In the genomic region with DNA sequence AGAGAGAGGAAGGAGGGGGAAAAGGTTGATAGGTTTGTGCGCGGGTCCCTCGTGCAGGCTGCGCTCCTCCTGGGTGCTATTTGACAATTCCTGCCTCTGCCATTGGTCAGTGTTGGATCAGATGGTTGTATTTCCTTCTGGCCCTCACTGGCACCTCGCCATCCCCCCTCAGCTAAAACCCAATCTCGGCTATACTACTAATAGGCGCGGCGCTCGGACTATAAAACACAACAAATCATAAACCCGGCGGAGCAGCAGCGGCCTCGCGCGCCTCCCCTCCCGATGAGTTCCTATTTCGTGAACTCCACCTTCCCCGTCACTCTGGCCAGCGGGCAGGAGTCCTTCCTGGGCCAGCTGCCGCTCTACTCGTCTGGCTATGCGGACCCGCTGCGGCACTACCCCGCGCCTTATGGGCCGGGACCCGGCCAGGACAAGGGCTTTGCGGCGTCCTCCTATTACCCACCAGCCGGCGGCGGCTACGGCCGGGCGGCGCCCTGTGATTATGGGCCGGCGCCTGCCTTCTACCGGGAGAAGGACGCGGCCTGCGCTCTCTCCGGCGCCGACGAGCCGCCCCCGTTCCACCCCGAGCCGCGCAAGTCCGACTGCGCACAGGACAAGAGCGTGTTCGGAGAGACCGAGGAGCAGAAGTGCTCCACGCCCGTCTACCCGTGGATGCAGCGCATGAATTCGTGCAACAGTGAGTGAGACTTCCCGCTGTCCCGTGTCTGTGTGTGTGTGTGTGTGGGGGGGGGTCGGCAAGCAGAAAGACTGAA, we compare ENCODE assay signal across 8 mouse cellular contexts. TPM values are rescaled to one million over a fixed set of nuclear protein-coding genes. Genes with fewer than 3 reads are reported as not detected.
DNase-seq lines count a peak whose midpoint lies in the region; ATAC-seq lines count a peak whose summit lies in the region.

No protein-coding gene starts in this region.

- no peak for DNase-seq in heart, postnatal 14 days
- DNase-seq in hindbrain, embryonic 10.5 days (ENCODE audit: low spot score) = peak; percentile 69
- peak; percentile 89 to 94 for DNase-seq in kidney, postnatal 4 days
- DNase-seq in spleen, postnatal 14 days (ENCODE audit: low spot score in 2 of 2) = no peak
- DNase-seq in spleen, postnatal 36 days (ENCODE audit: low spot score in 2 of 2) = no peak
- DNase-seq in thymus, postnatal 36 days = no peak

- no peak for ATAC-seq in heart, embryonic 16.5 days (replicated peaks; ENCODE audit: extremely low read depth, insufficient read depth, low FRiP score)
- no peak for ATAC-seq in neural tube, embryonic 12.5 days (ENCODE audit: low FRiP score, low read depth)

- H3K4me2 ChIP-seq in heart, embryonic 16.5 days (ENCODE audit: low read depth, low read length) = peak overlapping the region; percentile 46
- H3K4me2 ChIP-seq in neural tube, embryonic 12.5 days (replicated peaks) = peak overlapping the region; percentile 100

- no peaks in the 10 kb centered on the region for H3K9me3 ChIP-seq in heart, embryonic 16.5 days (replicated peaks; ENCODE audit: control insufficient read depth, low read length)
- no peaks in the 10 kb centered on the region for H3K9me3 ChIP-seq in hindbrain, embryonic 10.5 days
- no peaks in the 10 kb centered on the region for H3K9me3 ChIP-seq in neural tube, embryonic 12.5 days

- no peak overlapping the region for H3K9ac ChIP-seq in heart, embryonic 16.5 days (ENCODE audit: low read length)
- H3K9ac ChIP-seq in neural tube, embryonic 12.5 days = peak overlapping the region; percentile 100

- H3K4me3 ChIP-seq in heart, embryonic 16.5 days (ENCODE audit: low read length) = peak overlapping the region; percentile 34
- H3K4me3 ChIP-seq in hindbrain, embryonic 10.5 days = peak overlapping the region; percentile 18; the same call in 1 of the 2 replicates
- peak overlapping the region; percentile 99 for H3K4me3 ChIP-seq in neural tube, embryonic 12.5 days

- no peaks in the 10 kb centered on the region for H3K4me1 ChIP-seq in heart, embryonic 16.5 days (ENCODE audit: control insufficient read depth, insufficient read depth, low read length)
- peaks cover 22% of the 10 kb centered on the region for H3K4me1 ChIP-seq in hindbrain, embryonic 10.5 days (replicated peaks)
- H3K4me1 ChIP-seq in neural tube, embryonic 12.5 days = peaks cover 40% of the 10 kb centered on the region

- H3K27me3 ChIP-seq in heart, embryonic 16.5 days (ENCODE audit: control insufficient read depth, insufficient read depth, low read length) = peaks cover 95% of the 10 kb centered on the region
- H3K27me3 ChIP-seq in hindbrain, embryonic 10.5 days (ENCODE audit: insufficient read depth, poor library complexity, severe bottlenecking) = peaks cover 100% of the 10 kb centered on the region
- no peaks in the 10 kb centered on the region for H3K27me3 ChIP-seq in neural tube, embryonic 12.5 days (replicated peaks)

- no peaks in the 10 kb centered on the region for H3K36me3 ChIP-seq in heart, embryonic 16.5 days (ENCODE audit: control insufficient read depth, insufficient read depth)
- H3K36me3 ChIP-seq in hindbrain, embryonic 10.5 days = no peaks in the 10 kb centered on the region
- H3K36me3 ChIP-seq in neural tube, embryonic 12.5 days = peaks cover 18% of the 10 kb centered on the region

- H3K27ac ChIP-seq in heart, embryonic 16.5 days (ENCODE audit: low read length) = no peak overlapping the region
- no peak overlapping the region for H3K27ac ChIP-seq in hindbrain, embryonic 10.5 days
- H3K27ac ChIP-seq in neural tube, embryonic 12.5 days = peak overlapping the region; percentile 99

- intact Hi-C loops in heart, postnatal 14 days (cut with DNase I) = no loop called here

- under 1% methylated on average over 66 of the region's 66 CpGs for WGBS in heart, embryonic 16.5 days
- under 1% methylated on average over 66 of the region's 66 CpGs for WGBS in hindbrain, embryonic 10.5 days
- under 1% methylated on average over 66 of the region's 66 CpGs for WGBS in neural tube, embryonic 12.5 days

RNA-seq across cellular contexts. Expression of a gene that starts 4.1 kb away (rescaled TPM):
- 0.76 and 2.8 TPM in 2 replicates for polyA plus RNA-seq in heart, embryonic 16.5 days (2015; fragmentation: Nextera tagmentation; extraction: Ambion mirVana)
- under 1 TPM; 0.19 to 0.22 TPM for total RNA-seq in heart, postnatal 14 days (2021)
- 0.14 and 6.3 TPM in 2 replicates for polyA plus RNA-seq in hindbrain, embryonic 10.5 days (2016; fragmentation: Nextera tagmentation; extraction: Ambion mirVana)
- 79.2 and 94.7 TPM in 2 replicates for polyA plus RNA-seq in neural tube, embryonic 12.5 days (2016; fragmentation: Nextera tagmentation; extraction: Ambion mirVana)

RNA-seq across cellular contexts. Expression of a gene that starts 6.8 kb away (rescaled TPM):
- polyA plus RNA-seq in heart, embryonic 16.5 days (2015; fragmentation: Nextera tagmentation; extraction: Ambion mirVana) = 0.51 TPM in 1 of 2 replicates, not detected in the other
- not detected for total RNA-seq in heart, postnatal 14 days (2021)
- polyA plus RNA-seq in hindbrain, embryonic 10.5 days (2016; fragmentation: Nextera tagmentation; extraction: Ambion mirVana) = 0.31 TPM in 1 of 2 replicates, not detected in the other
- polyA plus RNA-seq in neural tube, embryonic 12.5 days (2016; fragmentation: Nextera tagmentation; extraction: Ambion mirVana) = 145 and 151 TPM in 2 replicates

RNA-seq across cellular contexts. Expression of a gene that starts 12.7 kb away (rescaled TPM):
- 0.31 and 0.43 TPM in 2 replicates for polyA plus RNA-seq in heart, embryonic 16.5 days (2015; fragmentation: Nextera tagmentation; extraction: Ambion mirVana)
- total RNA-seq in heart, postnatal 14 days (2021) = not detected
- not detected in 2 replicates for polyA plus RNA-seq in hindbrain, embryonic 10.5 days (2016; fragmentation: Nextera tagmentation; extraction: Ambion mirVana)
- 97.1 and 101 TPM in 2 replicates for polyA plus RNA-seq in neural tube, embryonic 12.5 days (2016; fragmentation: Nextera tagmentation; extraction: Ambion mirVana)

RNA-seq across cellular contexts. Expression of a gene that starts 17.4 kb away (rescaled TPM):
- polyA plus RNA-seq in heart, embryonic 16.5 days (2015; fragmentation: Nextera tagmentation; extraction: Ambion mirVana) = not detected in 2 replicates
- total RNA-seq in heart, postnatal 14 days (2021) = not detected
- 0.08 TPM in 1 of 2 replicates, not detected in the other for polyA plus RNA-seq in hindbrain, embryonic 10.5 days (2016; fragmentation: Nextera tagmentation; extraction: Ambion mirVana)
- 35.7 and 53.3 TPM in 2 replicates for polyA plus RNA-seq in neural tube, embryonic 12.5 days (2016; fragmentation: Nextera tagmentation; extraction: Ambion mirVana)

RNA-seq across cellular contexts. Expression of a gene that starts 19.0 kb away (rescaled TPM):
- polyA plus RNA-seq in heart, embryonic 16.5 days (2015; fragmentation: Nextera tagmentation; extraction: Ambion mirVana) = 0.28 and 0.32 TPM in 2 replicates
- total RNA-seq in heart, postnatal 14 days (2021) = 1 to 10 TPM; 1.0 to 1.3 TPM
- 0.47 and 3.1 TPM in 2 replicates for polyA plus RNA-seq in hindbrain, embryonic 10.5 days (2016; fragmentation: Nextera tagmentation; extraction: Ambion mirVana)
- 10.2 and 15.1 TPM in 2 replicates for polyA plus RNA-seq in neural tube, embryonic 12.5 days (2016; fragmentation: Nextera tagmentation; extraction: Ambion mirVana)

Comparison
In these comparisons a context has a peak if more than half of its experiments do, and no peak if none do; other contexts are left out.
1. H3K4me3 ChIP-seq: peak in every context shown above with its lines; median percentile 99 in neural tube, embryonic 12.5 days; 34 in heart, embryonic 16.5 days; 18 in hindbrain, embryonic 10.5 days.
2. DNase-seq: peak in hindbrain, embryonic 10.5 days (single experiment) and kidney, postnatal 4 days (2 of 2); none in heart, postnatal 14 days (0 of 2), spleen, postnatal 14 days (0 of 2), spleen, postnatal 36 days (0 of 2) and thymus, postnatal 36 days (0 of 2).
3. RNA of a gene that starts 4.1 kb away (polyA plus RNA-seq): 79.2 to 94.7 TPM in neural tube, embryonic 12.5 days; 0.14 to 6.3 TPM in hindbrain, embryonic 10.5 days and 0.76 to 2.8 TPM in heart, embryonic 16.5 days; every median in the first group is over 10 times any median in the second.
4. RNA of a gene that starts 6.8 kb away (polyA plus RNA-seq): 145 to 151 TPM in neural tube, embryonic 12.5 days; 0.31 TPM in hindbrain, embryonic 10.5 days and 0.51 TPM in heart, embryonic 16.5 days; every median in the first group is over 10 times any median in the second.
5. RNA of a gene that starts 12.7 kb away (polyA plus RNA-seq): 97.1 to 101 TPM in neural tube, embryonic 12.5 days; 0.31 to 0.43 TPM in heart, embryonic 16.5 days and not detected in hindbrain, embryonic 10.5 days; every median in the first group is over 10 times any median in the second.